Mouse (Mus musculus): ENCODE data around the gene Ccdc117. TPM values are rescaled to one million over a fixed set of nuclear protein-coding genes. Genes with fewer than 3 reads are reported as not detected.

Ccdc117 gene
- total RNA-seq, 2 experiments from 2014 or later = 13.9 to 17.1 TPM

DNA sequence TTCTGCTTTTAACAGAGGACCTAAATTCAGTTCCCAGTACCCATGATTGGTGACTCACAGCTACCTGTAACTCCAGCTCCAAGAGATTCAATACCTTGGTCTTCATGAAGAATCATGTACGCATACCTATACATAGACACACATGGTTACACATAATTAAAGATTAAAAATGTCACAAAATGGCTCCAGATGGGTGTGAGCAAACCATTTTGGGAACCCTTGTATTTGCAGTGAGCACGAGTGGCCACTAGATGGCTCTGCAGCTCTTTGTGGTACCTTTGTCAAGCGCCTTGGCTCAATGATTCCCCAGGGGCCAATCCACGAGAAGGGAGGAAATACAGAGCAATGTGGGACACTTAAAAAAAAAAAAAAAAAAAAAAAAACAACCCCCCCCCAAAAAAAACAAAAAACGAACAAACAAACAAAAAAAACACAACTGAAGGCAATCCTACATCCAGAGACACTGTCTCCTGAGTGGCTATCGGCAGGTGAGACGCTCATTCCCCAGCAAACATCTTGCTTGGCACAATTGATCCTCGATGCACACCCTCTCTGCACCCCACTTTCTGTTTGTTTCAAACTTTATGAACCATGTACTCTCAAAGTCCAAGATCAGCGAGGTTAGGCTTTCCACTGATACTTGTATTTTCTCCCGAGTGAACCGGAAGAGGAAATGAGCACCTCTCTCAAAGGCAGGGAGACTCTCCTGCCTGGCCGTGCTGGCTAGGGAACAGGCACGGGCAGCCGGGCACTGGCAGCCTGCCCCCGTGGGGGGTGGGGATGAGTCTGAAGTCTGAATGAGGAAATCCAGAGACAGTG, 56.6 kb downstream of the Ccdc117 start:
- peak; percentile 87 to 92 for DNase-seq
- intact Hi-C loops (cut with DNase I) = loop anchor here (1.0 to 5.0 kb wide), 6 partner anchors 35 to 402 kb away; partner anchors contain the start of gene Xbp1

DNA sequence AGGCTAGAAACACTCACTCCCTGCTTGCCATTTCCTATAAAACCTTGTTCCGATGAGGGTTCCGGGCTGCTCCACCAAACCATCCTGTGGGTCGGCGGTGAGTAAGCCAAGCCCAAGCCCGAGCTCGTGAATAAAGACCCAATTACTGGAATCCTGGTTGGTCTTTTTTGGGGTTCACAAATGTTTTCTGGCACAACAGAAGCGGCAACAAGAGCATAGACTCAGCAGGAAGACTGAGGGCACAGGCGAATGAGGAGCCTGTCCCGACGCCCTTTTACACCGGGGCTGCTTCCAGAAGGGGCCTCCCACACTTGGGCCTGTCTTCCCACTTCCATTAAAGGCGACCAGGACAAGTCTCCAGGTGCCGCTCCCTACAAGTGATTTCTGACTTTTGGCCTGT, 59.4 kb downstream of the Ccdc117 start:
- intact Hi-C loops (cut with DNase I) = no loop called here
- DNase-seq = no peak

Other genes with a start within 250 kb of the Ccdc117 start
- 10 to 100 TPM; 11.9 to 14.7 TPM for gene Znrf3, start 97.3 kb downstream of the Ccdc117 start, total RNA-seq (2021)
- gene Xbp1, start 21.5 kb downstream of the Ccdc117 start, total RNA-seq (2021) = 10 to 100 TPM; 48.9 to 55.5 TPM
- not detected for gene Ankrd36, start 27.5 kb upstream of the Ccdc117 start, total RNA-seq (2021)
- 100 to 1,000 TPM; 114 to 118 TPM for gene Mrps24, start 173.5 kb upstream of the Ccdc117 start, total RNA-seq (2021)
- gene Urgcp, start 220.2 kb upstream of the Ccdc117 start, total RNA-seq (2021) = 10 to 100 TPM; 65.6 to 68.5 TPM
- gene Dbnl, start 246.3 kb upstream of the Ccdc117 start, total RNA-seq (2021) = 10 to 100 TPM; 37.4 to 40.6 TPM

Data from heart, postnatal 10 days (tissue).